Mouse (Mus musculus): ENCODE measurements around the gene Pxdn. TPM values are rescaled to one million over a fixed set of nuclear protein-coding genes. Genes with fewer than 3 reads are reported as not detected.

Gene Pxdn
- polyA plus RNA-seq (2014; fragmentation: Illumina TruSeq; extraction: RNeasy Lipid Tissue Mini Kit (QIAGEN cat#74804); ENCODE audit: low read depth, low replicate concordance) = 7.2 TPM

DNA sequence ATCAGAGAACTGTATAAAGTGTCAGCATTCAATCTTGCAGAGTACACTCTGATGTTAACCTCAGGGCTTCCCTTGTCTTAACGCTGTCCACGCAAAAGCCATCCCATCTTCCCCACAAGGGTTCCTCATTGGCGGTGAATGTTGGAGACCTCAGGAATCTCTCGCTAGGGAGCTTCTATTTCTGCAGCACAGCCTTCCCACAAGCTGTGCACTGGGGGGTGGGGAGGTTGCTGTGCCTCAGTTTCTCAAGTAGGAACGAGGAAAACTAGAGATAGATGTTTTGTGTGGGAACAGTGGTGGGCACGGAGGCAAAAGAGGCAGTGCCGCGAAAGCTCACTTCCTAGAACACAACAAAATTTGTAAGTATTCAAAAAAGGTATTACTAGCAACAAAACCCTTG is at the start of gene Pxdn:
Gene Pxdn, plus strand, starts transcription at position 301 of the 400 bp plus-strand sequence.

Other genes with a start within 250 kb of the Pxdn start
- gene Tpo, start 195.0 kb downstream of the Pxdn start, polyA plus RNA-seq (2014; fragmentation: Illumina TruSeq; extraction: RNeasy Lipid Tissue Mini Kit (QIAGEN cat#74804); ENCODE audit: low read depth, low replicate concordance) = not detected